Mouse (Mus musculus) urinary bladder, postnatal 10 days (tissue): Measurements from ENCODE around the gene Dpagt1.
"Not testable (repeated sequence)": the region's sequence is repeated elsewhere in the genome, so short reads cannot be mapped to it uniquely, and the experiment has no call there.

Experiments used
- DNase-seq: peaks from one replicate; pipeline ENCODE4 v3.0.0; 2022; ENCODE audit warnings: low spot score

Gene Dpagt1

GRCm38 (mm10) chr9:44318826-44319095 lies 7.1 kb upstream of the Dpagt1 start:
- DNase-seq = no peak

- no peak for DNase-seq
Measured at GRCm38 (mm10) chr9:44319105-44319886, 6.5 kb upstream of the Dpagt1 start.

GRCm38 (mm10) chr9:44319887-44320798 lies 5.7 kb upstream of the Dpagt1 start, which contains the start of gene C2cd2l:
TSS of gene C2cd2l (minus strand) at chr9:44320285.
- DNase-seq = peak; percentile 62

- DNase-seq = no peak
Measured at GRCm38 (mm10) chr9:44320799-44321133, 5.1 kb upstream of the Dpagt1 start.

GRCm38 (mm10) chr9:44323656-44324055 lies 2.2 kb upstream of the Dpagt1 start:
- not testable (repeated sequence) for DNase-seq

- no peak for DNase-seq
Measured at GRCm38 (mm10) chr9:44324147-44324546, 1.7 kb upstream of the Dpagt1 start.

- DNase-seq = not testable (repeated sequence)
Measured at GRCm38 (mm10) chr9:44325032-44325767, 619 bp upstream of the Dpagt1 start.

GRCm38 (mm10) chr9:44326371-44327063 lies 698 bp downstream of the Dpagt1 start:
- no peak for DNase-seq

GRCm38 (mm10) chr9:44327064-44327711 lies 1.4 kb downstream of the Dpagt1 start:
- DNase-seq = no peak

- no peak for DNase-seq
Measured at GRCm38 (mm10) chr9:44327926-44328325, 2.1 kb downstream of the Dpagt1 start.

GRCm38 (mm10) chr9:44330736-44331135 lies 4.9 kb downstream of the Dpagt1 start:
- DNase-seq = no peak

- no peak for DNase-seq
Measured at GRCm38 (mm10) chr9:44332918-44333638, 7.3 kb downstream of the Dpagt1 start.

- DNase-seq = peak; percentile 88
Measured at GRCm38 (mm10) chr9:44334396-44335330, 8.8 kb downstream of the Dpagt1 start, which contains the start of gene H2afx. TSS of gene H2afx (plus strand) at chr9:44334694.

GRCm38 (mm10) chr9:44335331-44336092 lies 9.7 kb downstream of the Dpagt1 start:
- no peak for DNase-seq

- DNase-seq = no peak
Measured at GRCm38 (mm10) chr9:44336093-44336406, 10.2 kb downstream of the Dpagt1 start.

- not testable (repeated sequence) for DNase-seq
Measured at GRCm38 (mm10) chr9:44336513-44336912, 10.7 kb downstream of the Dpagt1 start.

- no peak for DNase-seq
Measured at GRCm38 (mm10) chr9:44336964-44337363, 11.1 kb downstream of the Dpagt1 start.

GRCm38 (mm10) chr9:44337436-44338169 lies 11.8 kb downstream of the Dpagt1 start:
- no peak for DNase-seq
